Mouse (Mus musculus) midbrain, embryonic 15.5 days (tissue): Measurements from ENCODE around the gene Arl6. TPM values are rescaled to one million over a fixed set of nuclear protein-coding genes. Genes with fewer than 3 reads are reported as not detected.

ENCODE experiments used
- ATAC-seq: fragments of 200-750 bp; cut with Nextera tagmentation; replicated peaks from 2 replicates; pipeline ENCODE4 v1.8.0; 2017; ENCODE audit warnings: moderate TSS enrichment
- H3K27ac ChIP-seq: fragments of 300-500 bp; sonication (generic); 2 replicates; pipeline ENCODE4 v1.5.1; 2015; ENCODE audit warnings: mild to moderate bottlenecking, inconsistent platforms
- H3K27me3 ChIP-seq: fragments of 300-500 bp; sonication (generic); replicated peaks from 2 replicates; pipeline ENCODE4 v1.6.1; 2015; ENCODE audit warnings: inconsistent platforms
- H3K36me3 ChIP-seq: fragments of 300-500 bp; sonication (generic); replicated peaks from 2 replicates; pipeline ENCODE4 v1.6.1; 2015; ENCODE audit warnings: inconsistent platforms
- H3K4me1 ChIP-seq: fragments of 300-500 bp; sonication (generic); 2 replicates; pipeline ENCODE4 v1.6.1; 2015; ENCODE audit warnings: inconsistent platforms
- H3K4me2 ChIP-seq: fragments of 300-500 bp; sonication (generic); 2 replicates; pipeline ENCODE4 v1.6.1; 2015; ENCODE audit warnings: inconsistent platforms, mild to moderate bottlenecking, moderate library complexity
- H3K4me3 ChIP-seq: fragments of 300-500 bp; sonication (generic); 2 replicates; pipeline ENCODE4 v1.5.1; 2015; ENCODE audit warnings: mild to moderate bottlenecking, inconsistent platforms
- H3K9ac ChIP-seq: fragments of 300-500 bp; sonication (generic); 2 replicates; pipeline ENCODE4 v1.6.1; 2015; ENCODE audit warnings: mild to moderate bottlenecking, inconsistent platforms
- H3K9me3 ChIP-seq: fragments of 300-500 bp; sonication (generic); 2 replicates; pipeline ENCODE4 v1.6.1; 2016; ENCODE audit warnings: inconsistent platforms
- WGBS: fragments of 180-500 bp; shearing (Covaris S2); methylation state at CpG from one replicate; pipeline ENCODE4 v1.1.7; 2015; ENCODE audit warnings: mixed read lengths; 5-methylcytosine and 5-hydroxymethylcytosine counted together
- polyA plus RNA-seq: library from polyadenylated mRNA; unstranded; fragments of >200 nt; fragmentation: Nextera tagmentation; extraction: Ambion mirVana; gene quantifications from 2 replicates; pipeline ENCODE4 v1.2.1, GENCODE M21; 2015

The Arl6 gene
- polyA plus RNA-seq, 1 experiment from 2014 or later: 48.8 TPM

- Histone ChIP-seq H3K4me2 (no peak overlapping the region), H3K27me3 (no peaks in the 10 kb centered on the region), H3K4me1 (no peaks in the 10 kb centered on the region), H3K36me3 (no peaks in the 10 kb centered on the region), H3K9me3 (no peaks in the 10 kb centered on the region), H3K27ac (no peak overlapping the region), H3K9ac (no peak overlapping the region), H3K4me3 (no peak overlapping the region)
- 88% methylated on average over 4 of the region's 4 CpGs for WGBS
- ATAC-seq: no peak
Observed at GRCm38 (mm10) chr16:59585706-59586244, 53.4 kb downstream of the Arl6 start.

- Histone ChIP-seq H3K27ac (no peak overlapping the region), H3K4me3 (no peak overlapping the region), H3K36me3 (no peaks in the 10 kb centered on the region), H3K9ac (no peak overlapping the region), H3K27me3 (no peaks in the 10 kb centered on the region), H3K4me2 (no peak overlapping the region), H3K4me1 (no peaks in the 10 kb centered on the region), H3K9me3 (no peaks in the 10 kb centered on the region)
- 85% methylated on average over 5 of the region's 5 CpGs for WGBS
- ATAC-seq: no peak
Observed at GRCm38 (mm10) chr16:59583515-59583914, 55.7 kb downstream of the Arl6 start.

- ATAC-seq: no peak
- H3K4me1 ChIP-seq: no peaks in the 10 kb centered on the region
- WGBS: 87% methylated on average over 8 of the region's 8 CpGs
- H3K36me3 ChIP-seq: no peaks in the 10 kb centered on the region
- H3K4me2 ChIP-seq: no peak overlapping the region
- no peak overlapping the region for H3K9ac ChIP-seq
- no peak overlapping the region for H3K27ac ChIP-seq
- H3K27me3 ChIP-seq: no peaks in the 10 kb centered on the region
- H3K9me3 ChIP-seq: no peaks in the 10 kb centered on the region
- no peak overlapping the region for H3K4me3 ChIP-seq
Observed at GRCm38 (mm10) chr16:59579237-59579636, 60.0 kb downstream of the Arl6 start.

GRCm38 (mm10) chr16:59573961-59574360, 65.2 kb downstream of the Arl6 start:
- WGBS: 69% methylated on average over 11 of the region's 11 CpGs
- H3K27ac ChIP-seq: no peak overlapping the region
- ATAC-seq: no peak

DNA sequence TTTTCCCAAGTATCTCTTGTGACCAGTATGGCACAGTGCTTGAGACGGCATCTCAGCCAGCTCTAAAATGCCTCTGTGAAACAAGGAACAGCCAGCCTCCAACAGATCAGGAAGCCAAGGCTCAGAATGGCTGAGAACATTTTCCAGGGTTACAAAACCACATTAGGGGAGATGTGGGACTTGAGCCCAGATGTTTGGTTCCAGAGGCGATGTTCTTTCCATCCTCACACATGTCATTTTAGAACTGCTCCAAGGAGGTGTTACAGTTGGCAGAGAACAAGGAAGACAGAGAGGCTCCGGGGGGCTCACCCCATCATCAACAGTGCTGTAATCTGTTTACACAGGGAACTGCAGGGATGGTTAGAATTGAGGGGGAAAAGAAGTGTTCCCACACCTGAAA, 66.5 kb downstream of the Arl6 start:
- H3K9ac ChIP-seq: no peak overlapping the region
- H3K36me3 ChIP-seq: no peaks in the 10 kb centered on the region
- H3K9me3 ChIP-seq: no peaks in the 10 kb centered on the region
- no peak overlapping the region for H3K4me2 ChIP-seq
- H3K27me3 ChIP-seq: no peaks in the 10 kb centered on the region
- no peak overlapping the region for H3K4me3 ChIP-seq
- 93% methylated on average over 3 of the region's 3 CpGs for WGBS
- no peak for ATAC-seq
- H3K27ac ChIP-seq: no peak overlapping the region
- no peaks in the 10 kb centered on the region for H3K4me1 ChIP-seq

More at GRCm38 (mm10) chr16:59573961-59574360, 65.2 kb downstream of the Arl6 start:
- Histone ChIP-seq H3K4me1 (no peaks in the 10 kb centered on the region), H3K9ac (no peak overlapping the region), H3K4me3 (no peak overlapping the region), H3K4me2 (no peak overlapping the region), H3K36me3 (no peaks in the 10 kb centered on the region), H3K9me3 (no peaks in the 10 kb centered on the region), H3K27me3 (no peaks in the 10 kb centered on the region)

DNA sequence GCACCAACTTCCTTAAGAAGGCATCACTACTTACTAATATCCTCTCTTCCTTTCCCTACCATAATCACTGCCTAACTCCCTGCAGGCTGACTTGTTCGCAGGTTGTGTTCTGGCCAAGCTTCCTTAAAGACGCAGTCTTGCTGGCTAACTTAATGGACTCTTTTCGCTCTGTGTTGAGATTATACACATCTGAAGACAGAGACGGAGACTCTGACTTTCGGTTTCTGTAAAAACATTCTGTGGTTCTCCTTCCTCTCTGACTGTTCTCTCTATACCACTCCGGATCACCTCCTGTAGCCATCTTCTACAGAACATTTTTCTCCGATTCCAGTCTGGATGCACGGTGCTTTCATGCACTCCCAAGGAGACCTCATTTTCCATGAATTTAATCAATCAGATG, 68.4 kb downstream of the Arl6 start:
- no peaks in the 10 kb centered on the region for H3K4me1 ChIP-seq
- no peak for ATAC-seq
- no peak overlapping the region for H3K4me3 ChIP-seq
- no peak overlapping the region for H3K9ac ChIP-seq
- H3K27ac ChIP-seq: no peak overlapping the region
- no peaks in the 10 kb centered on the region for H3K9me3 ChIP-seq
- no peak overlapping the region for H3K4me2 ChIP-seq
- no peaks in the 10 kb centered on the region for H3K27me3 ChIP-seq
- 93% methylated on average over 8 of the region's 8 CpGs for WGBS
- no peaks in the 10 kb centered on the region for H3K36me3 ChIP-seq

DNA sequence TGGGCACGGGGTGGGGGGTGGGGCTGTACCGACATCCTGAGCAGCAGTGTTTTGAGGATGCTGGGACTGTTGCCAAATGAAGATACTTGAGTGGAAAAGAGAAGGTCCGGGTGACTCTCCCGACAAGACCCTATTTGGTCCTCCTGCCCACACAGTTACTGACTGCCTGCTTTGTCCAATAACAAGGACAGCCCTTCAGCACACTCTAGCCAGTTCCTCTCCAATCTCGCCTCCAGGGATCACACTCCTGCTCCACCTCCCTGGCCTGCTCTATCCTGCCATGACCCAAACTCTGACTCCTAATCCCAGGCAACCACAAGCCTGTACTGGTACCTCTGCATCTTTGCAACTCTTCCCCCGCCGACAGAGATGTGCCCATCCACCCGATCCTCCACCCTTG, 69.4 kb downstream of the Arl6 start:
- WGBS: 75% methylated on average over 8 of the region's 8 CpGs
- no peaks in the 10 kb centered on the region for H3K9me3 ChIP-seq
- no peak for ATAC-seq
- no peaks in the 10 kb centered on the region for H3K36me3 ChIP-seq
- no peak overlapping the region for H3K4me3 ChIP-seq
- H3K9ac ChIP-seq: no peak overlapping the region
- no peak overlapping the region for H3K4me2 ChIP-seq
- H3K27ac ChIP-seq: no peak overlapping the region
- H3K4me1 ChIP-seq: no peaks in the 10 kb centered on the region
- no peaks in the 10 kb centered on the region for H3K27me3 ChIP-seq

GRCm38 (mm10) chr16:59567721-59568381, 71.3 kb downstream of the Arl6 start:
- 60% methylated on average over 9 of the region's 10 CpGs for WGBS
- no peaks in the 10 kb centered on the region for H3K27me3 ChIP-seq
- ATAC-seq: no peak
- no peak overlapping the region for H3K27ac ChIP-seq
- H3K9ac ChIP-seq: no peak overlapping the region
- no peak overlapping the region for H3K4me3 ChIP-seq
- no peaks in the 10 kb centered on the region for H3K4me1 ChIP-seq
- no peaks in the 10 kb centered on the region for H3K36me3 ChIP-seq
- no peak overlapping the region for H3K4me2 ChIP-seq
- H3K9me3 ChIP-seq: no peaks in the 10 kb centered on the region

DNA sequence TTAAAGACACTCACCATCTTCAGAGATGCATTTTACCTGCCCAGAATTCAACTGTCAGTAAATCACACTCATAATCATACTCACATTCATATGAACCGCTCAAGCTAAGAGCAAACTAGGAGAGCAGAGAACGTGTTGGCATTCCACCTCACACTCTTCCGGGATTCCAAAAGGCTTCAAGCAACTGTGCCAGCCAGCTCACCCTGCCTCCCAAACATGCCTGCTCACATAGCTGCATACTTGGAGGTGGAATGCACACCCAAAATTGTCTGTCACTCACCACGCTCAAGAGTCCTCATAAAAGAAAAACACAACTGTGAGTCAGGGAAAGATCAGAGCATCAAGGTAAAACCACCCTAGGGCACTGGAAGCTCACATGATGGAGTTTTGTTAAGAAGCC, 72.8 kb downstream of the Arl6 start:
- Histone ChIP-seq H3K36me3 (no peaks in the 10 kb centered on the region), H3K27ac (no peak overlapping the region), H3K9me3 (no peaks in the 10 kb centered on the region), H3K27me3 (no peaks in the 10 kb centered on the region), H3K4me3 (no peak overlapping the region), H3K4me1 (no peaks in the 10 kb centered on the region), H3K4me2 (no peak overlapping the region), H3K9ac (no peak overlapping the region)
- WGBS: 91% methylated on average over 4 of the region's 4 CpGs
- ATAC-seq: no peak

- no peak overlapping the region for H3K4me2 ChIP-seq
- no peak overlapping the region for H3K9ac ChIP-seq
- no peaks in the 10 kb centered on the region for H3K27me3 ChIP-seq
- no peak overlapping the region for H3K27ac ChIP-seq
- 51% methylated on average over 2 of the region's 2 CpGs for WGBS
- H3K36me3 ChIP-seq: no peaks in the 10 kb centered on the region
- no peaks in the 10 kb centered on the region for H3K9me3 ChIP-seq
- H3K4me3 ChIP-seq: no peak overlapping the region
- H3K4me1 ChIP-seq: no peaks in the 10 kb centered on the region
- no peak for ATAC-seq
Observed at GRCm38 (mm10) chr16:59565631-59566030, 73.6 kb downstream of the Arl6 start.

- H3K4me3 ChIP-seq: no peak overlapping the region
- H3K4me1 ChIP-seq: no peaks in the 10 kb centered on the region
- no peak overlapping the region for H3K4me2 ChIP-seq
- H3K36me3 ChIP-seq: no peaks in the 10 kb centered on the region
- no peak overlapping the region for H3K9ac ChIP-seq
- no peak overlapping the region for H3K27ac ChIP-seq
- H3K27me3 ChIP-seq: no peaks in the 10 kb centered on the region
- ATAC-seq: no peak
- no peaks in the 10 kb centered on the region for H3K9me3 ChIP-seq
- 76% methylated on average over 5 of the region's 5 CpGs for whole genome bisulfite sequencing
Observed at GRCm38 (mm10) chr16:59564025-59564424, 75.2 kb downstream of the Arl6 start.
